ENCODE assay signal across 11 mouse cellular contexts in genomic region chr3:49752766-49753165, GRCm38 (mm10). TPM values are rescaled to one million over a fixed set of nuclear protein-coding genes. Genes with fewer than 3 reads are reported as not detected.
DNase-seq lines count a peak whose midpoint lies in the region; ATAC-seq lines count a peak whose summit lies in the region.
"Had no signal": no experiment of that assay in that cellular context is flagged by ENCODE, and none has a peak within 500 bp of the region (broad histone marks: within the 10 kb centered on the region; RNA-seq: fewer than 3 reads in every experiment).

No protein-coding gene starts in this region.

- H3K9me3 ChIP-seq in lung, embryonic 16.5 days (ENCODE audit: control insufficient read depth, low read length), result no peaks in the 10 kb centered on the region
- H3K9me3 ChIP-seq in forebrain, embryonic 14.5 days (replicated peaks; ENCODE audit: control insufficient read depth, low read length), result no peaks in the 10 kb centered on the region
- H3K9me3 ChIP-seq in limb, embryonic 10.5 days (replicated peaks), result no peaks in the 10 kb centered on the region
- no peaks in the 10 kb centered on the region for H3K9me3 ChIP-seq in stomach, embryonic 14.5 days (ENCODE audit: control insufficient read depth, low read depth, low read length)

- peak overlapping the region; percentile 57; the same call in 1 of the 2 replicates for H3K9ac ChIP-seq in lung, embryonic 16.5 days (ENCODE audit: low read length)
- H3K9ac ChIP-seq in forebrain, embryonic 14.5 days (ENCODE audit: low read length), result no peak overlapping the region
- peak overlapping the region; percentile 42; the same call in 1 of the 2 replicates for H3K9ac ChIP-seq in stomach, embryonic 14.5 days (replicated peaks; ENCODE audit: low read depth, low read length)
- H3K9ac ChIP-seq: liver, postnatal 0 days had no signal

- ATAC-seq in lung, embryonic 16.5 days (ENCODE audit: low read depth), result no peak
- no peak for ATAC-seq in forebrain, embryonic 14.5 days
- ATAC-seq in stomach, embryonic 14.5 days (ENCODE audit: insufficient number of reproducible peaks, insufficient read depth, low FRiP score, low read depth), result no peak
- no peak for ATAC-seq in cerebellum, adult (ENCODE audit: insufficient number of reproducible peaks, low FRiP score, low TSS enrichment)
- ATAC-seq: liver, postnatal 0 days had no signal

- peak overlapping the region; percentile 64 for H3K4me3 ChIP-seq in lung, embryonic 16.5 days (ENCODE audit: low read length)
- peak overlapping the region; percentile 58 for H3K4me3 ChIP-seq in forebrain, embryonic 14.5 days (ENCODE audit: low read depth, low read length)
- peak overlapping the region; percentile 79 for H3K4me3 ChIP-seq in limb, embryonic 10.5 days
- peak overlapping the region; percentile 82 for H3K4me3 ChIP-seq in stomach, embryonic 14.5 days (ENCODE audit: low read depth, low read length)

- no peak for DNase-seq in lung, postnatal 10 days
- DNase-seq in forebrain, embryonic 14.5 days (ENCODE audit: low spot score), result no peak
- DNase-seq in limb, embryonic 10.5 days (ENCODE audit: low spot score), result no peak
- DNase-seq in spleen, postnatal 36 days (ENCODE audit: low spot score in 2 of 2), result no peak
- no peak for DNase-seq in thymus, postnatal 10 days (ENCODE audit: low spot score in 2 of 2)
- DNase-seq: kidney, adult 9 months; liver, postnatal 0 days; retina, postnatal 1 day had no signal

- 63% methylated on average over 4 of the region's 4 CpGs for WGBS in lung, embryonic 16.5 days
- 49% methylated on average over 4 of the region's 4 CpGs for WGBS in forebrain, embryonic 14.5 days
- WGBS in limb, embryonic 10.5 days, result 83% methylated on average over 4 of the region's 4 CpGs
- WGBS in stomach, embryonic 14.5 days, result 66% methylated on average over 4 of the region's 4 CpGs

- H3K4me2 ChIP-seq in lung, embryonic 16.5 days (ENCODE audit: low read depth, low read length), result peak overlapping the region; percentile 63; the same call in 1 of the 2 replicates
- H3K4me2 ChIP-seq in forebrain, embryonic 14.5 days (ENCODE audit: low read length), result peak overlapping the region; percentile 70
- H3K4me2 ChIP-seq in stomach, embryonic 14.5 days (replicated peaks; ENCODE audit: low read depth, low read length), result peak overlapping the region; percentile 84

- no peaks in the 10 kb centered on the region for H3K27me3 ChIP-seq in lung, embryonic 16.5 days (ENCODE audit: control insufficient read depth, insufficient read depth, low read depth, low read length)
- H3K27me3 ChIP-seq in forebrain, embryonic 14.5 days (replicated peaks; ENCODE audit: control insufficient read depth, insufficient read depth, low read length), result no peaks in the 10 kb centered on the region
- H3K27me3 ChIP-seq in limb, embryonic 10.5 days (ENCODE audit: low read depth, poor library complexity, severe bottlenecking), result no peaks in the 10 kb centered on the region
- no peaks in the 10 kb centered on the region for H3K27me3 ChIP-seq in stomach, embryonic 14.5 days (ENCODE audit: control insufficient read depth, insufficient read depth, low read length)

- peaks cover 30% of the 10 kb centered on the region for H3K36me3 ChIP-seq in lung, embryonic 16.5 days (ENCODE audit: control insufficient read depth, insufficient read depth, low read length)
- H3K36me3 ChIP-seq in forebrain, embryonic 14.5 days (ENCODE audit: control insufficient read depth, insufficient read depth, low read length), result peaks cover 31% of the 10 kb centered on the region
- peaks cover 79% of the 10 kb centered on the region for H3K36me3 ChIP-seq in limb, embryonic 10.5 days
- H3K36me3 ChIP-seq in stomach, embryonic 14.5 days (ENCODE audit: control insufficient read depth, insufficient read depth, low read length), result peaks cover 56% of the 10 kb centered on the region

- H3K27ac ChIP-seq in lung, embryonic 16.5 days (ENCODE audit: low read length), result no peak overlapping the region
- no peak overlapping the region for H3K27ac ChIP-seq in forebrain, embryonic 14.5 days (ENCODE audit: low read depth, low read length)
- no peak overlapping the region for H3K27ac ChIP-seq in limb, embryonic 10.5 days
- H3K27ac ChIP-seq in stomach, embryonic 14.5 days (ENCODE audit: low read length), result peak overlapping the region; percentile 11; the same call in 1 of the 2 replicates

- peaks cover 16% of the 10 kb centered on the region for H3K4me1 ChIP-seq in lung, embryonic 16.5 days (replicated peaks; ENCODE audit: control insufficient read depth, insufficient read depth, low read length)
- H3K4me1 ChIP-seq in forebrain, embryonic 14.5 days (ENCODE audit: control insufficient read depth, insufficient read depth, low read length), result peaks cover 21% of the 10 kb centered on the region
- H3K4me1 ChIP-seq in limb, embryonic 10.5 days, result peaks cover 58% of the 10 kb centered on the region
- peaks cover 7% of the 10 kb centered on the region; the same call in 1 of the 2 replicates for H3K4me1 ChIP-seq in stomach, embryonic 14.5 days (ENCODE audit: control insufficient read depth, insufficient read depth, low read length)

RNA-seq across cellular contexts. Expression of gene Pcdh18, which starts 4.4 kb away (rescaled TPM):
- polyA plus RNA-seq in lung, embryonic 16.5 days (2015; fragmentation: Nextera tagmentation; extraction: Ambion mirVana), result 46.8 and 56.7 TPM in 2 replicates
- polyA plus RNA-seq in forebrain, embryonic 14.5 days (2014; fragmentation: Nextera tagmentation; extraction: Ambion mirVana), result 23.8 and 26.1 TPM in 2 replicates
- polyA plus RNA-seq in limb, embryonic 10.5 days (2016; fragmentation: Nextera tagmentation; extraction: Ambion mirVana), result 82.3 and 114 TPM in 2 replicates
- polyA plus RNA-seq in stomach, embryonic 14.5 days (2014; fragmentation: Nextera tagmentation; extraction: Ambion mirVana), result 88.5 TPM in 2 replicates
